Mouse (Mus musculus) leukemia stem cell, adult 10-12 weeks (primary cell): ENCODE results near the gene St6gal2. TPM values are rescaled to one million over a fixed set of nuclear protein-coding genes. Genes with fewer than 3 reads are reported as not detected.

Experiments used
- polyA plus RNA-seq: library from polyadenylated mRNA; stranded (reverse); fragments of >175 nt; gene quantifications from 2 replicates; pipeline ENCODE4 v1.2.3, GENCODE M21; 2012; ENCODE audit warnings: low replicate concordance

St6gal2 gene
- polyA plus RNA-seq = not detected in 2 replicates

GRCm38 (mm10) chr17:55445250-55446184, at the start of gene St6gal2:
Gene St6gal2, plus strand, starts transcription at chr17:55445382.

Other genes with a start within 250 kb of the St6gal2 start
- not detected in 2 replicates for gene Vmn2r118, start 179.8 kb downstream of the St6gal2 start, polyA plus RNA-seq